Mouse (Mus musculus) CH12.LX (cell line): Measurements from ENCODE around the gene Borcs8. TPM values are rescaled to one million over a fixed set of nuclear protein-coding genes. Genes with fewer than 3 reads are reported as not detected.

Experiments
- DNase-seq: peaks from one replicate; pipeline ENCODE4 v3.0.0-alpha.2; 2013; ENCODE audit errors: extremely low read depth
- H3K27ac ChIP-seq: 2 replicates; pipeline ENCODE4 v1.5.1; 2012; ENCODE audit warnings: low read depth, mild to moderate bottlenecking, control low read depth, moderate library complexity; ENCODE audit not compliant: insufficient read depth
- H3K27me3 ChIP-seq: replicated peaks from 2 replicates; pipeline ENCODE3; 2012; ENCODE audit warnings: inconsistent platforms
- H3K36me3 ChIP-seq, 2 experiments: replicated peaks in 1 of 2; 2 replicates each; pipeline versions ENCODE3 to v1.6.1; 2012; ENCODE audit warnings: inconsistent platforms in 1 of 2, low read length in 1 of 2, mild to moderate bottlenecking in 1 of 2, mixed read lengths in 1 of 2, moderate library complexity in 1 of 2; ENCODE audit not compliant: control insufficient read depth in 1 of 2, insufficient read depth in 1 of 2
- H3K4me1 ChIP-seq, 2 experiments: 2 replicates each; pipeline ENCODE4 v1.6.1; 2012; ENCODE audit warnings: inconsistent platforms in 1 of 2, moderate library complexity in 1 of 2; ENCODE audit not compliant: insufficient read depth in 2 of 2, control insufficient read depth in 1 of 2
- H3K4me2 ChIP-seq: 2 replicates; pipeline ENCODE4 v1.6.1; 2012; ENCODE audit warnings: low read depth, mild to moderate bottlenecking, control low read depth; ENCODE audit not compliant: poor library complexity, insufficient read depth, severe bottlenecking
- H3K4me3 ChIP-seq, 3 experiments: fragments of 150-350 bp in 1 of 3; sonication (generic) in 1 of 3; replicated peaks in 1 of 3; 2 replicates each; pipeline versions ENCODE3 to v1.5.1; 2011 to 2012; ENCODE audit warnings: low read depth in 2 of 3, low read length in 2 of 3, mild to moderate bottlenecking in 2 of 3, moderate library complexity in 2 of 3, control low read depth in 1 of 3, improper control_type of control experiment in 1 of 3, inconsistent platforms in 1 of 3, mixed read lengths in 1 of 3; ENCODE audit not compliant: poor library complexity in 1 of 3
- H3K79me2 ChIP-seq: replicated peaks from 2 replicates; pipeline ENCODE4 v1.6.1; 2012; ENCODE audit warnings: mild to moderate bottlenecking, moderate library complexity; ENCODE audit not compliant: control insufficient read depth, poor library complexity, insufficient read depth, severe bottlenecking; ENCODE audit errors: extremely low read depth
- H3K9ac ChIP-seq: 2 replicates; pipeline ENCODE4 v1.6.1; 2012; ENCODE audit warnings: low read depth, mild to moderate bottlenecking, control low read depth, moderate library complexity; ENCODE audit not compliant: insufficient read depth
- H3K9me3 ChIP-seq: replicated peaks from 2 replicates; pipeline ENCODE3; 2012; ENCODE audit warnings: low read length, inconsistent platforms, mixed read lengths
- CTCF ChIP-seq, 2 experiments: IDR thresholded peaks in 1 of 2; conservative IDR thresholded peaks in 1 of 2; 2 replicates each; pipeline ENCODE4 v1.5.1; 2011 to 2012; ENCODE audit warnings: low read depth in 2 of 2, low read length in 2 of 2, improper control_type of control experiment in 1 of 2, inconsistent platforms in 1 of 2, mild to moderate bottlenecking in 1 of 2, moderate library complexity in 1 of 2
- MAFK ChIP-seq: IDR thresholded peaks from 2 replicates; pipeline ENCODE4 v1.6.1; 2011; ENCODE audit warnings: low read length, improper control_type of control experiment; ENCODE audit not compliant: insufficient replicate concordance
- MAX ChIP-seq: IDR thresholded peaks from 2 replicates; pipeline ENCODE4 v1.6.1; 2011; ENCODE audit warnings: low read length, improper control_type of control experiment
- RAD21 ChIP-seq: IDR thresholded peaks from 2 replicates; pipeline ENCODE4 v1.6.1; 2011; ENCODE audit warnings: low read depth, mild to moderate bottlenecking, low read length, improper control_type of control experiment, moderate library complexity
- SMC3 ChIP-seq: IDR thresholded peaks from 2 replicates; pipeline ENCODE4 v1.6.1; 2011; ENCODE audit warnings: low read depth, low read length, improper control_type of control experiment
- ZKSCAN1 ChIP-seq: IDR thresholded peaks from 2 replicates; pipeline ENCODE4 v1.6.1; 2012; ENCODE audit warnings: low read depth, inconsistent platforms, low read length, improper control_type of control experiment, borderline replicate concordance
- dilution Hi-C: fragments of 300-500 bp; cut with MboI; formaldehyde crosslinking; loops from 2 replicates; pipeline ENCODE4 v1.14.3; 2020; ENCODE audit warnings: low sequenced_read_pairs; ENCODE audit not compliant: extremely low pct_unique_long_range_greater_than_20kb, extremely low pct_ligation_motif_present
- in situ Hi-C: fragments of 300-500 bp; cut with MboI; formaldehyde crosslinking; loops from 3 replicates; pipeline ENCODE4 v1.14.3; 2019; ENCODE audit warnings: low sequenced_read_pairs, low pct_ligation_motif_present, low pct_unique_long_range_greater_than_20kb, mixed read lengths
- polyA plus RNA-seq: library from polyadenylated mRNA; unstranded; fragments of >175 nt; gene quantifications from 2 replicates; pipeline ENCODE4 v1.2.1, GENCODE M21; 2012; ENCODE audit warnings: low read depth; ENCODE audit not compliant: insufficient read length
- total RNA-seq, 2 experiments: library from RNA; depleted of rRNA; stranded (reverse); fragments of 300-350 nt in 1 of 2; fragments of >200 nt in 1 of 2; gene quantifications; 2 replicates each; pipeline ENCODE4 v1.2.3; 2012 to 2014

Gene Borcs8
- total and polyA plus RNA-seq, 3 experiments, result 22.2 to 56.4 (median 44.0) TPM

- TF ChIP-seq RAD21 (peak; percentile 62), ZKSCAN1 (no peak), CTCF (conservative IDR thresholded peaks at IDR 0.05 in 1 of 2, IDR thresholded peaks at IDR 0.05 in 1 of 2; ENCODE audit: low read depth in 2 of 2, low read length in 2 of 2) (peak in 1 of 2 experiments; percentile 61; a peak in 2 of 4 replicates), MAX (no peak), MAFK (peak; percentile 31; the same call in 1 of the 2 replicates), SMC3 (peak; percentile 49)
- Histone ChIP-seq H3K36me3 (peaks cover 6 to 22% of the 10 kb centered on the region in 2 experiments), H3K9me3 (no peaks in the 10 kb centered on the region), H3K27me3 (no peaks in the 10 kb centered on the region), H3K27ac (no peak overlapping the region), H3K4me3 (no peak overlapping the region), H3K79me2 (no peaks in the 10 kb centered on the region), H3K9ac (no peak overlapping the region), H3K4me1 (no peaks in the 10 kb centered on the region), H3K4me2 (no peak overlapping the region)
- peak; percentile 31 for DNase-seq
- dilution Hi-C loops (no loop called here), in situ Hi-C loops (no loop called here)
Measured at GRCm38 (mm10) chr8:70195762-70196161, 56.5 kb downstream of the Borcs8 start.

Other genes with a start within 250 kb of the Borcs8 start
Only the 20 nearest of the 23 such genes appear.
- gene Gatad2a, start 143.1 kb upstream of the Borcs8 start, total RNA-seq (2012; rRNA removed), result 70.8 and 73.2 TPM in 2 replicates
- 31.5 and 35.7 TPM in 2 replicates for gene Gatad2a, start 143.1 kb upstream of the Borcs8 start, total RNA-seq (2014; rRNA removed)
- gene Gatad2a, start 143.1 kb upstream of the Borcs8 start, polyA plus RNA-seq, result 95.1 and 122 TPM in 2 replicates
- gene Mau2, start 96.8 kb upstream of the Borcs8 start, total RNA-seq (2012; rRNA removed), result 37.2 and 38.4 TPM in 2 replicates
- 24.4 and 25.5 TPM in 2 replicates for gene Mau2, start 96.8 kb upstream of the Borcs8 start, total RNA-seq (2014; rRNA removed)
- 15.7 and 19.5 TPM in 2 replicates for gene Mau2, start 96.8 kb upstream of the Borcs8 start, polyA plus RNA-seq
- 21.8 and 24.0 TPM in 2 replicates for gene Sugp1, start 96.7 kb upstream of the Borcs8 start, total RNA-seq (2012; rRNA removed)
- gene Sugp1, start 96.7 kb upstream of the Borcs8 start, total RNA-seq (2014; rRNA removed), result 5.0 and 5.3 TPM in 2 replicates
- 43.9 and 44.2 TPM in 2 replicates for gene Sugp1, start 96.7 kb upstream of the Borcs8 start, polyA plus RNA-seq
- 1.9 and 2.4 TPM in 2 replicates for gene Tm6sf2, start 66.6 kb upstream of the Borcs8 start, total RNA-seq (2012; rRNA removed)
- gene Tm6sf2, start 66.6 kb upstream of the Borcs8 start, total RNA-seq (2014; rRNA removed), result 0.22 and 0.40 TPM in 2 replicates
- gene Tm6sf2, start 66.6 kb upstream of the Borcs8 start, polyA plus RNA-seq, result 1.8 and 2.6 TPM in 2 replicates
- gene Hapln4, start 56.0 kb upstream of the Borcs8 start, total RNA-seq (2012; rRNA removed), result 0.29 and 0.30 TPM in 2 replicates
- 0.07 and 0.08 TPM in 2 replicates for gene Hapln4, start 56.0 kb upstream of the Borcs8 start, total RNA-seq (2014; rRNA removed)
- gene Hapln4, start 56.0 kb upstream of the Borcs8 start, polyA plus RNA-seq, result 0.20 and 0.30 TPM in 2 replicates
- gene Ncan, start 18.6 kb upstream of the Borcs8 start, total RNA-seq (2012; rRNA removed), result 2.1 and 2.6 TPM in 2 replicates
- 3.5 and 3.9 TPM in 2 replicates for gene Ncan, start 18.6 kb upstream of the Borcs8 start, total RNA-seq (2014; rRNA removed)
- gene Ncan, start 18.6 kb upstream of the Borcs8 start, polyA plus RNA-seq, result 5.3 and 6.0 TPM in 2 replicates
- 22.7 and 27.4 TPM in 2 replicates for gene Nr2c2ap, start 8.2 kb upstream of the Borcs8 start, total RNA-seq (2012; rRNA removed)
- 15.6 and 16.4 TPM in 2 replicates for gene Nr2c2ap, start 8.2 kb upstream of the Borcs8 start, total RNA-seq (2014; rRNA removed)
- 61.3 and 71.3 TPM in 2 replicates for gene Nr2c2ap, start 8.2 kb upstream of the Borcs8 start, polyA plus RNA-seq
- gene Rfxank, start 345 bp upstream of the Borcs8 start, total RNA-seq (2012; rRNA removed), result 13.8 and 17.2 TPM in 2 replicates
- gene Rfxank, start 345 bp upstream of the Borcs8 start, total RNA-seq (2014; rRNA removed), result 10.5 and 13.4 TPM in 2 replicates
- 9.5 and 12.3 TPM in 2 replicates for gene Rfxank, start 345 bp upstream of the Borcs8 start, polyA plus RNA-seq
- gene Mef2b, start 212 bp downstream of the Borcs8 start, total RNA-seq (2012; rRNA removed), result 194 and 232 TPM in 2 replicates
- 60.1 and 61.0 TPM in 2 replicates for gene Mef2b, start 212 bp downstream of the Borcs8 start, total RNA-seq (2014; rRNA removed)
- gene Mef2b, start 212 bp downstream of the Borcs8 start, polyA plus RNA-seq, result 130 and 168 TPM in 2 replicates
- 54.2 and 65.0 TPM in 2 replicates for gene Tmem161a, start 32.9 kb downstream of the Borcs8 start, total RNA-seq (2012; rRNA removed)
- 68.2 and 73.6 TPM in 2 replicates for gene Tmem161a, start 32.9 kb downstream of the Borcs8 start, total RNA-seq (2014; rRNA removed)
- gene Tmem161a, start 32.9 kb downstream of the Borcs8 start, polyA plus RNA-seq, result 42.3 and 48.5 TPM in 2 replicates
- 2.5 and 3.0 TPM in 2 replicates for gene Slc25a42, start 72.8 kb downstream of the Borcs8 start, total RNA-seq (2012; rRNA removed)
- 0.63 and 0.80 TPM in 2 replicates for gene Slc25a42, start 72.8 kb downstream of the Borcs8 start, total RNA-seq (2014; rRNA removed)
- 2.9 and 3.4 TPM in 2 replicates for gene Slc25a42, start 72.8 kb downstream of the Borcs8 start, polyA plus RNA-seq
- gene Sugp2, start 94.7 kb downstream of the Borcs8 start, total RNA-seq (2012; rRNA removed), result 22.4 and 23.6 TPM in 2 replicates
- 9.4 and 10.0 TPM in 2 replicates for gene Sugp2, start 94.7 kb downstream of the Borcs8 start, total RNA-seq (2014; rRNA removed)
- gene Sugp2, start 94.7 kb downstream of the Borcs8 start, polyA plus RNA-seq, result 20.1 and 21.4 TPM in 2 replicates
- gene Armc6, start 95.0 kb downstream of the Borcs8 start, total RNA-seq (2012; rRNA removed), result 31.1 and 39.2 TPM in 2 replicates
- gene Armc6, start 95.0 kb downstream of the Borcs8 start, total RNA-seq (2014; rRNA removed), result 21.6 and 23.7 TPM in 2 replicates
- gene Armc6, start 95.0 kb downstream of the Borcs8 start, polyA plus RNA-seq, result 20.0 and 20.7 TPM in 2 replicates
- gene Homer3, start 143.3 kb downstream of the Borcs8 start, total RNA-seq (2012; rRNA removed), result 12.5 and 14.0 TPM in 2 replicates
- gene Homer3, start 143.3 kb downstream of the Borcs8 start, total RNA-seq (2014; rRNA removed), result 7.5 and 9.0 TPM in 2 replicates
- gene Homer3, start 143.3 kb downstream of the Borcs8 start, polyA plus RNA-seq, result 11.8 TPM in 2 replicates
- 76.6 and 77.3 TPM in 2 replicates for gene Ddx49, start 163.0 kb downstream of the Borcs8 start, total RNA-seq (2012; rRNA removed)
- gene Ddx49, start 163.0 kb downstream of the Borcs8 start, total RNA-seq (2014; rRNA removed), result 58.9 and 64.9 TPM in 2 replicates
- gene Ddx49, start 163.0 kb downstream of the Borcs8 start, polyA plus RNA-seq, result 98.4 and 129 TPM in 2 replicates
- gene Cope, start 163.0 kb downstream of the Borcs8 start, total RNA-seq (2012; rRNA removed), result 204 and 243 TPM in 2 replicates
- gene Cope, start 163.0 kb downstream of the Borcs8 start, total RNA-seq (2014; rRNA removed), result 134 and 139 TPM in 2 replicates
- gene Cope, start 163.0 kb downstream of the Borcs8 start, polyA plus RNA-seq, result 148 and 191 TPM in 2 replicates
- gene Cers1, start 176.3 kb downstream of the Borcs8 start, total RNA-seq (2012; rRNA removed), result 0.13 TPM in 1 of 2 replicates, not detected in the other
- not detected in 2 replicates for gene Cers1, start 176.3 kb downstream of the Borcs8 start, total RNA-seq (2014; rRNA removed)
- not detected in 2 replicates for gene Cers1, start 176.3 kb downstream of the Borcs8 start, polyA plus RNA-seq
- 0.08 and 0.17 TPM in 2 replicates for gene Gdf1, start 190.3 kb downstream of the Borcs8 start, total RNA-seq (2012; rRNA removed)
- gene Gdf1, start 190.3 kb downstream of the Borcs8 start, total RNA-seq (2014; rRNA removed), result not detected in 2 replicates
- 0.26 TPM in 1 of 2 replicates, not detected in the other for gene Gdf1, start 190.3 kb downstream of the Borcs8 start, polyA plus RNA-seq
- 39.6 and 45.7 TPM in 2 replicates for gene Upf1, start 213.8 kb downstream of the Borcs8 start, total RNA-seq (2012; rRNA removed)
- 27.0 and 31.1 TPM in 2 replicates for gene Upf1, start 213.8 kb downstream of the Borcs8 start, total RNA-seq (2014; rRNA removed)
- 42.4 and 44.4 TPM in 2 replicates for gene Upf1, start 213.8 kb downstream of the Borcs8 start, polyA plus RNA-seq
- 0.08 and 0.13 TPM in 2 replicates for gene Comp, start 234.1 kb downstream of the Borcs8 start, total RNA-seq (2012; rRNA removed)
- gene Comp, start 234.1 kb downstream of the Borcs8 start, total RNA-seq (2014; rRNA removed), result not detected in 2 replicates
- gene Comp, start 234.1 kb downstream of the Borcs8 start, polyA plus RNA-seq, result 0.16 TPM in 1 of 2 replicates, not detected in the other